Mouse (Mus musculus) intestine, postnatal 0 days (tissue): ENCODE results near the gene Ilf2. TPM values are rescaled to one million over a fixed set of nuclear protein-coding genes. Genes with fewer than 3 reads are reported as not detected.

Source experiments
- ATAC-seq: fragments of 200-750 bp; cut with Nextera tagmentation; 2 replicates; pipeline ENCODE4 v1.8.0; 2017; ENCODE audit warnings: mild to moderate bottlenecking, moderate TSS enrichment, moderate library complexity
- H3K27ac ChIP-seq: fragments of 300-500 bp; sonication (generic); 2 replicates; pipeline ENCODE4 v1.5.1; 2014; ENCODE audit warnings: mild to moderate bottlenecking, low read depth, low read length, moderate library complexity
- H3K27me3 ChIP-seq: fragments of 300-500 bp; sonication (generic); replicated peaks from 2 replicates; pipeline ENCODE4 v1.6.1; 2014; ENCODE audit warnings: low read length, mixed read lengths; ENCODE audit not compliant: control insufficient read depth, insufficient read depth
- H3K36me3 ChIP-seq: fragments of 300-500 bp; sonication (generic); 2 replicates; pipeline ENCODE4 v1.6.1; 2014; ENCODE audit warnings: mild to moderate bottlenecking, moderate library complexity; ENCODE audit not compliant: control insufficient read depth, insufficient read depth
- H3K4me1 ChIP-seq: fragments of 300-500 bp; sonication (generic); replicated peaks from 2 replicates; pipeline ENCODE4 v1.6.1; 2014; ENCODE audit warnings: antibody characterized with exemption, low read length, mixed read lengths; ENCODE audit not compliant: control insufficient read depth, insufficient read depth
- H3K4me2 ChIP-seq: fragments of 300-500 bp; sonication (generic); replicated peaks from 2 replicates; pipeline ENCODE4 v1.6.1; 2014; ENCODE audit warnings: low read depth, mild to moderate bottlenecking, moderate library complexity
- H3K4me3 ChIP-seq: fragments of 300-500 bp; sonication (generic); 2 replicates; pipeline ENCODE4 v1.5.1; 2014; ENCODE audit warnings: low read depth, low read length
- H3K9ac ChIP-seq: fragments of 300-500 bp; sonication (generic); 2 replicates; pipeline ENCODE4 v1.6.1; 2014; ENCODE audit warnings: mild to moderate bottlenecking, low read depth, low read length
- H3K9me3 ChIP-seq: fragments of 300-500 bp; sonication (generic); 2 replicates; pipeline ENCODE4 v1.6.1; 2016; ENCODE audit warnings: mixed run types; ENCODE audit not compliant: control insufficient read depth
- CTCF ChIP-seq: sonication (generic); IDR thresholded peaks from 2 replicates; pipeline ENCODE4 v1.5.1; 2016; ENCODE audit warnings: low read depth, mild to moderate bottlenecking, control low read depth, antibody characterized with exemption, moderate library complexity
- WGBS: fragments of 180-500 bp; shearing (Covaris S2); extraction: QIAGEN DNeasy Blood & Tissue Kit; methylation state at CpG from one replicate; pipeline ENCODE4 v1.1.7; 2014; 5-methylcytosine and 5-hydroxymethylcytosine counted together
- polyA plus RNA-seq: library from polyadenylated mRNA; unstranded; fragments of >200 nt; fragmentation: Nextera tagmentation; extraction: Ambion mirVana; gene quantifications from 2 replicates; pipeline ENCODE4 v1.2.1, GENCODE M21; 2015

The Ilf2 gene
- polyA plus RNA-seq, 1 experiment from 2014 or later: 38.3 TPM

- Histone ChIP-seq H3K4me3 (no peak overlapping the region), H3K27me3 (no peaks in the 10 kb centered on the region), H3K9me3 (no peaks in the 10 kb centered on the region), H3K4me2 (no peak overlapping the region), H3K36me3 (peaks cover 70% of the 10 kb centered on the region), H3K4me1 (peaks cover 5% of the 10 kb centered on the region; the same call in 1 of the 2 replicates), H3K27ac (no peak overlapping the region), H3K9ac (no peak overlapping the region)
- no peak for TF ChIP-seq CTCF
- no peak for ATAC-seq
- WGBS: 53% methylated on average over 4 of the region's 4 CpGs
Measured at GRCm38 (mm10) chr3:90503444-90503843, 27.5 kb downstream of the Ilf2 start.

- Histone ChIP-seq H3K9me3 (no peaks in the 10 kb centered on the region), H3K27ac (no peak overlapping the region), H3K4me1 (peaks cover 5% of the 10 kb centered on the region; the same call in 1 of the 2 replicates), H3K4me2 (no peak overlapping the region), H3K4me3 (no peak overlapping the region), H3K36me3 (peaks cover 55% of the 10 kb centered on the region), H3K9ac (no peak overlapping the region), H3K27me3 (no peaks in the 10 kb centered on the region)
- ATAC-seq: no peak
- 92% methylated on average over 5 of the region's 5 CpGs for WGBS
- no peak for TF ChIP-seq CTCF
Measured at GRCm38 (mm10) chr3:90505216-90505615, 29.3 kb downstream of the Ilf2 start.

- no peaks in the 10 kb centered on the region for H3K9me3 ChIP-seq
- no peaks in the 10 kb centered on the region for H3K27me3 ChIP-seq
- ATAC-seq: no peak
- H3K27ac ChIP-seq: no peak overlapping the region
- H3K9ac ChIP-seq: no peak overlapping the region
- no peak overlapping the region for H3K4me3 ChIP-seq
- H3K4me2 ChIP-seq: no peak overlapping the region
- TF ChIP-seq CTCF: no peak
- WGBS: 65% methylated on average over 3 of the region's 3 CpGs
- H3K4me1 ChIP-seq: peaks cover 5% of the 10 kb centered on the region; the same call in 1 of the 2 replicates
- peaks cover 46% of the 10 kb centered on the region for H3K36me3 ChIP-seq
Measured at GRCm38 (mm10) chr3:90506362-90506761, 30.4 kb downstream of the Ilf2 start.

GRCm38 (mm10) chr3:90508287-90508949 is 32.5 kb downstream of the Ilf2 start:
- peak overlapping the region; percentile 99 for H3K9ac ChIP-seq
- TF ChIP-seq CTCF: 0 out of 2 replicates have a peak, but pooled peaks have one; percentile 23
- H3K4me1 ChIP-seq: peaks cover 5% of the 10 kb centered on the region; the same call in 1 of the 2 replicates
- no peaks in the 10 kb centered on the region for H3K9me3 ChIP-seq
- H3K36me3 ChIP-seq: peaks cover 26% of the 10 kb centered on the region
- H3K27ac ChIP-seq: peak overlapping the region; percentile 95
- WGBS: 1% methylated on average over 20 of the region's 20 CpGs
- peak overlapping the region; percentile 94 for H3K4me3 ChIP-seq
- H3K4me2 ChIP-seq: peak overlapping the region; percentile 78
- no peaks in the 10 kb centered on the region for H3K27me3 ChIP-seq
- ATAC-seq: no peak

- H3K4me3 ChIP-seq: peak within 1 kb of the TSS; percentile 94
- peak; percentile 91 for ATAC-seq
- no peaks in the 10 kb centered on the region for H3K27me3 ChIP-seq
- H3K4me1 ChIP-seq: peaks cover 5% of the 10 kb centered on the region; the same call in 1 of the 2 replicates
- WGBS: under 1% methylated on average over 65 of the region's 66 CpGs
- H3K27ac ChIP-seq: peak within 1 kb of the TSS; percentile 95
- peak within 1 kb of the TSS; percentile 78 for H3K4me2 ChIP-seq
- H3K9ac ChIP-seq: peak within 1 kb of the TSS; percentile 99
- no peak for TF ChIP-seq CTCF
- H3K36me3 ChIP-seq: peaks cover 24% of the 10 kb centered on the region
- H3K9me3 ChIP-seq: no peaks in the 10 kb centered on the region
Measured at GRCm38 (mm10) chr3:90508950-90509746, 33.2 kb downstream of the Ilf2 start, which contains the start of gene Chtop. TSS of gene Chtop (minus strand) at chr3:90509498.

- 0 out of 2 replicates have a peak, but pooled peaks have one; percentile 10 for ATAC-seq
- Histone ChIP-seq H3K27me3 (no peaks in the 10 kb centered on the region), H3K4me2 (peak overlapping the region; percentile 78), H3K9ac (no peak overlapping the region), H3K4me3 (peak overlapping the region; percentile 94), H3K9me3 (no peaks in the 10 kb centered on the region), H3K36me3 (peaks cover 21% of the 10 kb centered on the region), H3K4me1 (peaks cover 5% of the 10 kb centered on the region; the same call in 1 of the 2 replicates), H3K27ac (peak overlapping the region; percentile 95)
- 13% methylated on average over 2 of the region's 2 CpGs for WGBS
- TF ChIP-seq CTCF: no peak
Measured at GRCm38 (mm10) chr3:90509747-90510123, 33.8 kb downstream of the Ilf2 start.
